Mouse (Mus musculus): Measurements from ENCODE around the gene Tlx2. TPM values are rescaled to one million over a fixed set of nuclear protein-coding genes. Genes with fewer than 3 reads are reported as not detected.

The Tlx2 gene
- polyA plus RNA-seq, 1 experiment, result not detected

DNA sequence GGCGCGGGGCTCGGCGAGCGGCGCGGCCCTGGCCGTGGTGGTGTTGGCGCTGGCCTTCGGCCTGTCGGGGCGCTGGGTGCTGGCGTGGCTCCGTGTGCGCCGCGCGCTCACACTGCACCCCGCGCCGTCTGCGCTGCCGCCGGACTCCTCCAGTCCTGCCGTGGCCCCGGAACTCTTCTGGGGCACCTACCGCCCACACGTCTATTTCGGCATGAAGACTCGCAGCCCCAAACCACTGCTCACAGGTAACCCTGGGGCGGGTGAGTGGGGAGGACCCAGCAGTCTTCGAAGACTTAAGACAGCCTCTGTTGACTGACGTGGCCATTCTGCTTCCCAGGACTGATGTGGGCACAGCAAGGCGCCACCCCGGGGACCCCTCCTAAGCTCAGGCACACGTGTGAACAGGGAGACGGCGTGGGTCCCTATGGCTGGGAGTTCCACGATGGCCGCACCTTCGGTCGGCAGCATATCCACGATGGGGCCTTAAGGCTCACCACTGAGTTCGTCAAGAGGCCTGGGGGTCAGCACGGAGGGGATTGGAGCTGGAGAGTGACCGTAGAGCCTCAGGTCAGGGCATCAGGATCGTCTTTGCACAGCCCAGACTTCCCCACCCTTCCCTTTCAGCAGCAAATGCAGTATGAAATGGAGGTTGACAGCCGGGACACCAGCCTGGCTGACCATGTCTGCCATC is 45.7 kb upstream of the Tlx2 start:
- whole genome bisulfite sequencing, result under 1% methylated on average over 48 of the region's 48 CpGs
- no peak for TF ChIP-seq POLR2A (IDR thresholded peaks at IDR 0.05; ENCODE audit: borderline replicate concordance, insufficient read depth, low read length)
- TF ChIP-seq CTCF (IDR thresholded peaks at IDR 0.05; ENCODE audit: borderline replicate concordance, insufficient read depth, low read depth, low read length), result no peak
- Histone ChIP-seq H3K4me3 (replicated peaks; ENCODE audit: insufficient read depth, low read depth, low read length) (peak overlapping the region; percentile 98), H3K27me3 (ENCODE audit: control insufficient read depth, insufficient read depth, low read length) (no peaks in the 10 kb centered on the region), H3K4me1 (ENCODE audit: control insufficient read depth, insufficient read depth, low read length) (peaks cover 15% of the 10 kb centered on the region), H3K27ac (ENCODE audit: insufficient read depth, low read length) (no peak overlapping the region)
- peak in 1 of 2 experiments; percentile 38 for DNase-seq

DNA sequence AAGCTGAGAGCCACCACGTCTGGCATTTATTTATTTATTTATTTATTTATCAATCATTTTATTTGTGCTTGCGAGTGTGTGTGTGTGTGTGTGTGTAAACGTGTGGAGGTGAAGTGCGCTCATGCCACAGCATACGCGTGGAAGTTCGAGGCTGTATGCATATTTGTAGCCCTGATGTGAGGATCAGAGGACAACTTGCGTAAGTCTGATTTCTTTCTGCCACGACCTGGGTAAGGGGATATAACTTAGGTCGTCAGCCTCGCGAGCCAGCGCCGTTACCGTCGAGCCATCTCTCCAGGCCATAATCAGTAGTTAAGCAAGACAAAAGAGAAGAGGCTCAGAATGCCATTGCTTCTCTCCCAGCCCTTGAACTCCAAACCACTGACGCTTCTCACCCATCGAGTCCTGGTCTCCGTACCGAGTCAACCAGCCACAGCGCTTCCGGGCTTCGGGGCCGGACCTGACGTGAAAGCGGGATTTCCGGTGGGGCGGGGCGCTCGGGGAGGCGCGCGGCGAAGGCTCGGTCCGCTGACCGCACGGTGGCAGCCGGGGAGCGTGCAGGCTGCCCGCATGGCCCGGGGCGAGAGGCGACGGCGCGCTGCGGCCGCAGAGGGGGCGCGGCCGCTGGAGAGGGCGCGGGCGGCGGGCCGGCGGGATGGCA is 45.0 kb upstream of the Tlx2 start, which contains the start of gene Mogs:
Gene Mogs, plus strand, starts transcription at position 486 of the 661 bp plus-strand sequence.
- 2% methylated on average over 56 of the region's 58 CpGs for WGBS
- H3K4me3 ChIP-seq (replicated peaks; ENCODE audit: insufficient read depth, low read depth, low read length), result peak within 1 kb of the TSS; percentile 98

DNA sequence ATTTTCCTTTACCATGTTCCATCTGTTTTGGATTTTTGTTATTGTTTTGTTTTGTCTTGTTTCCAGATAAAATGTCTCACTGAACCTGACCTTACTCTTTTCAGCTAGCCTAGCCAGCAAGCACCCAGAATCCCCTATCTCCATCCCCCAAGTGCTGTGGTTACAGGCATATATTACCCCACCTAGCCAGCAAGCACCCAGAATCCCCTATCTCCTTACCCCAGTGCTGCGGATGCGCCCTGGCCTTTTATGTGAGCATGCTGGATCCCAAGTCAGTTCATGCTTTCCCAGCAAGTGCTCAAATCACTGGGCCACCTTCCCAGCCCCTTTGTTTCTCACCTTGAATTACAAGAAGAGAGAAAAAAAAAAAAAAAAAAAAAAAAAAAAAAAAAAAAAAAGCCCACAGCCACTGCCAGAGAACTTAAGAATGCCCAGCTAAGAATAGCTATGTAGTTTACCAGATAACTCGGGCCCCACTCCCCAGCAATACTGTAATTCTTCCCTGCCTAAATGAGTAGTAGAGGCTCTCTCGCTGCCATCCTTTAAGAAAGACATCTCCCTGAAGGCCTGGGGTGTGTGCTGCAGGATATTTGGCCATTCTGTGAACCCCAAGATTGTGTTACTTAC is 41.5 kb upstream of the Tlx2 start:
- WGBS, result 89% methylated on average over 4 of the region's 4 CpGs
- H3K4me1 ChIP-seq (ENCODE audit: control insufficient read depth, insufficient read depth, low read length), result peaks cover 15% of the 10 kb centered on the region
- TF ChIP-seq CTCF (IDR thresholded peaks at IDR 0.05; ENCODE audit: borderline replicate concordance, insufficient read depth, low read depth, low read length) (no peak), POLR2A (IDR thresholded peaks at IDR 0.05; ENCODE audit: borderline replicate concordance, insufficient read depth, low read length) (no peak)
- H3K27ac ChIP-seq (ENCODE audit: insufficient read depth, low read length), result no peak overlapping the region
- H3K4me3 ChIP-seq (replicated peaks; ENCODE audit: insufficient read depth, low read depth, low read length), result no peak overlapping the region
- H3K27me3 ChIP-seq (ENCODE audit: control insufficient read depth, insufficient read depth, low read length), result no peaks in the 10 kb centered on the region
- DNase-seq, result no peak

More for the DNA sequence above, 45.0 kb upstream of the Tlx2 start, which contains the start of gene Mogs:
- no peaks in the 10 kb centered on the region for H3K27me3 ChIP-seq (ENCODE audit: control insufficient read depth, insufficient read depth, low read length)
- TF ChIP-seq CTCF (IDR thresholded peaks at IDR 0.05; ENCODE audit: borderline replicate concordance, insufficient read depth, low read depth, low read length) (peak; percentile 27; the same call in 1 of the 2 replicates), POLR2A (IDR thresholded peaks at IDR 0.05; ENCODE audit: borderline replicate concordance, insufficient read depth, low read length) (peak; percentile 94)
- peak; percentile 93 for DNase-seq
- peaks cover 14% of the 10 kb centered on the region for H3K4me1 ChIP-seq (ENCODE audit: control insufficient read depth, insufficient read depth, low read length)
- H3K27ac ChIP-seq (ENCODE audit: insufficient read depth, low read length), result peak within 1 kb of the TSS; percentile 60

DNA sequence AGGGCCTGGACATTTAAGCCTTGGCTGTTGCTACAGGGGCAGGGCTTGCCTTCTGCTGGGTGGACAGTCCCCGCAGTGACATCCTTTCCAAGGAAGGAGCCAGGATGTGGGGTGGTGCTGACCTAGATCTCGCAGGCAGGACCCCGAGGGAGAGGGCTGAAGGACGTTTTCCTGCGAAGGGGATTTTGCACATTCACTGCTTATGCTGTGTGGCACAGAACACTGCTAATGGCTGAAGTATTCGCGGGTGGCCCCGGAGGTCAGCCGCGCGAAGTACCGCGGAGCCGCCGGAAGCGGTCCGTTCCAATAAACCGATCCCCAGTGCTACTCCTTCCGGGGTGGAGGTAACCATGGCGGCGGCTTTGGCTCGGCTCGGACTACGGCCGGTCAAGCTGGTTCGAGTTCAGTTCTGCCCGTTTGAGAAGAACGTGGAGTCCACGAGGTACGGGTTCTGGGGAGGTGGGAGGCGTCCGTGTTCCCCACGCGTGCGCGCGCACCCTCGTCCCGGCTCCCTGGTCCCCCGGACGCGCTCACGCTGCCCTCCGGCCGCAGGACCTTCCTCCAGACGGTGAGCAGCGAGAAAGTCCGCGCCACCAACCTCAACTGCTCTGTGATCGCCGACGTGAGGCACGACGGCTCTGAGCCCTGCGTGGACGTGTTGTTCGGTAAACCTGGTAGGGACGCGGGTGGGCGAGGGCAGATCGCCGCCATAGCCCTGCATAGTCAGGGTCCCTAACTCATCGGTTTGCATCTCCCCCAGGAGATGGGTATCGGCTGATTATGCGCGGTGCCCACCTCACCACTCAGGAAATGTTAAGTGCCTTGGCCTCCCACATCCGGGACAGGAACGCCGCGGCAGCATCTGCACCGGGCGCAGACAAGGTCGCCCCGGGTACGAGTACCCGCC is 38.9 kb upstream of the Tlx2 start, which contains the start of gene Mrpl53:
Gene Mrpl53, plus strand, starts transcription at position 279 of the 907 bp plus-strand sequence.
- H3K4me1 ChIP-seq (ENCODE audit: control insufficient read depth, insufficient read depth, low read length), result peaks cover 6% of the 10 kb centered on the region; the same call in 1 of the 2 replicates
- TF ChIP-seq POLR2A (IDR thresholded peaks at IDR 0.05; ENCODE audit: borderline replicate concordance, insufficient read depth, low read length) (peak; percentile 94), CTCF (IDR thresholded peaks at IDR 0.05; ENCODE audit: borderline replicate concordance, insufficient read depth, low read depth, low read length) (no peak; the same call in 1 of the 2 replicates)
- peak within 1 kb of the TSS; percentile 79 for H3K4me3 ChIP-seq (replicated peaks; ENCODE audit: insufficient read depth, low read depth, low read length)
- H3K27me3 ChIP-seq (ENCODE audit: control insufficient read depth, insufficient read depth, low read length), result no peaks in the 10 kb centered on the region
- peak; percentile 84 to 89 for DNase-seq
- under 1% methylated on average over 76 of the region's 76 CpGs for WGBS
- peak within 1 kb of the TSS; percentile 83 for H3K27ac ChIP-seq (ENCODE audit: insufficient read depth, low read length)

DNA sequence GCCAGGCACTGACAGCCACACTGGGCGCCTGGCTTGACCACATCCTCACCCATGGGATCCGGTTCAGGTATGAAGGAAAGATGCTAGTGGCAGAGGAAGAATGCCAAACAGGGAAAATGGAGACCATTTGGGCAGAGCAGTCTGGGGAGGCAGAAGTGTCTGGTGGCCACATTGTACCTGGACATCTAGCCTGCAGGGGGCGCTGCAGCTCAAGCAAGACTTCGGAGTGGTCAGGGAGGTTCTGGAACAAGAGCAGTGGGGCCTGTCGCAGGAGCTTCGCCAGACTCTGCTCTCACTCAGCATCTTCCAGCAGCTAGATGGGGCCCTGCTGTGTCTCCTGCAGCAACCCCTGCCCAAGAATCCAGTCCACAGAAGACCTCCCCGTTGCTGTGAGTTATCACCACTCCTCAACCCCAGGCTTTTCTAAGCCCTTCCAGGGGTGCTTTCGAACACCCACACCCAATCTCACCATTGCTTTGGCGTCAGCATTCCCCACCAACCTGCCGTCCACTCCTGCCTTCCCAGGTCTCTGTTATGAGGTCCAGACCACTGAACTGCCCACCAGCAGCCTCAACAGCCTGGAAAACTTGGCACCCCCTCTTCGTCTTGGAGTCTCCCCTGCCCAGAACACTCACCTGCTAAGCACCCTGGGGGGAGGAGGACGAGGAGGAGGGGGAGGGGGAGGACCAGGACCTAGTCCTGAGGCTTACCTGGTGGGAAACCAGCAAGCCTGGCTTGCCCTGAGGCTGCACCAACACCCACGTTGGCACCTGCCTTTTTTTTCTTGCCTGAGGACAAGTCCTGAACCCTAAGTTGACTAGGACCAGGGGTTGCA is 37.7 kb upstream of the Tlx2 start:
- Histone ChIP-seq H3K27me3 (ENCODE audit: control insufficient read depth, insufficient read depth, low read length) (no peaks in the 10 kb centered on the region), H3K27ac (ENCODE audit: insufficient read depth, low read length) (peak overlapping the region; percentile 83; the same call in 1 of the 2 replicates), H3K4me3 (replicated peaks; ENCODE audit: insufficient read depth, low read depth, low read length) (peak overlapping the region; percentile 79), H3K4me1 (ENCODE audit: control insufficient read depth, insufficient read depth, low read length) (peaks cover 15% of the 10 kb centered on the region)
- peak; percentile 62 to 72 for DNase-seq
- TF ChIP-seq CTCF (IDR thresholded peaks at IDR 0.05; ENCODE audit: borderline replicate concordance, insufficient read depth, low read depth, low read length) (peak; percentile 70), POLR2A (IDR thresholded peaks at IDR 0.05; ENCODE audit: borderline replicate concordance, insufficient read depth, low read length) (no peak)
- 24% methylated on average over 13 of the region's 13 CpGs for WGBS

- no peak overlapping the region for H3K27ac ChIP-seq (ENCODE audit: insufficient read depth, low read length)
- 31% methylated on average over 4 of the region's 4 CpGs for WGBS
- no peak for DNase-seq
Measured at GRCm38 (mm10) chr6:83104158-83104557, 34.1 kb upstream of the Tlx2 start.

More at GRCm38 (mm10) chr6:83104158-83104557, 34.1 kb upstream of the Tlx2 start:
- Histone ChIP-seq H3K4me3 (replicated peaks; ENCODE audit: insufficient read depth, low read depth, low read length) (no peak overlapping the region), H3K4me1 (ENCODE audit: control insufficient read depth, insufficient read depth, low read length) (peaks cover 20% of the 10 kb centered on the region), H3K27me3 (ENCODE audit: control insufficient read depth, insufficient read depth, low read length) (no peaks in the 10 kb centered on the region)
- TF ChIP-seq POLR2A (IDR thresholded peaks at IDR 0.05; ENCODE audit: borderline replicate concordance, insufficient read depth, low read length) (no peak), CTCF (IDR thresholded peaks at IDR 0.05; ENCODE audit: borderline replicate concordance, insufficient read depth, low read depth, low read length) (no peak)
